Mouse (Mus musculus) Patski (cell line): ENCODE results near the gene Slc2a8. TPM values are rescaled to one million over a fixed set of nuclear protein-coding genes. Genes with fewer than 3 reads are reported as not detected.

Experiments used
- ATAC-seq: fragments of 100-300 bp; one replicate; pipeline ENCODE4 v1.8.0; 2021
- CTCF ChIA-PET: fragments of 350-600 bp; sonication (Branson Sonifier 250); formaldehyde crosslinking; loops from one replicate; lab custom pipeline; 2022; ENCODE audit warnings: inconsistent platforms; lab: Charles Lee
- POLR2A ChIA-PET: fragments of 350-600 bp; sonication (Branson Sonifier 250); formaldehyde crosslinking; loops from one replicate; lab custom pipeline; 2022; ENCODE audit warnings: antibody characterized with exemption, inconsistent platforms; lab: Charles Lee
- DNase-seq: peaks from one replicate; pipeline ENCODE4 v3.0.0-alpha.2; 2011; ENCODE audit warnings: low read depth, low spot score
- H3K27me3 ChIP-seq: fragments of 371-371 bp; one replicate; pipeline ENCODE4 v1.5.1; 2021
- CTCF ChIP-seq: fragments of 100-300 bp; IDR thresholded peaks from one replicate; pipeline ENCODE4 v1.5.1; 2021
- in situ Hi-C: fragments of 300-500 bp; cut with MboI; formaldehyde crosslinking; loops from 3 replicates; pipeline ENCODE4 v1.11.1; 2018; ENCODE audit warnings: low pct_unique_long_range_greater_than_20kb, mixed read lengths
- polyA plus RNA-seq: library from polyadenylated mRNA; unstranded; gene quantifications from one replicate; pipeline ENCODE4 v1.2.3, GENCODE M21; 2021

Gene Slc2a8
- polyA plus RNA-seq, 1 experiment from 2014 or later: 21.5 TPM

DNA sequence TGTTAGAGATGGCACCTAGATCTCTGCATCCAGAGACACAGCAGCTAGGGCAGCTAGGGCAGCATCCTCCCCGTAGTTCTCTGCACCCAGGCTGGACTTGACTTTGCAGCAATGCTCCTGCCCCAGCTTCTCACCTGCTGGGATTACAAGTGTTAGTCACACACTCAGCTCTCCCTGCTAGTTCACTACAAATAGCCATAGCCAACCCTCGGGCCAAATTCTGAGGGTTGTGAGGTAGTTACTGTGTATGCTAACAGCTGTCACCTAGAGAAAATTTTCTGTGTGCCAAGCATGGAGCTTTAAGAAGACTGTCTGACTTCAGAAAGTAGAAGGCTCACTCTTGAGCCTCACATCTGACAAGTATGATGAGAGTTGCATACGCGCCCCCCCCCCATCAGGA, 15.9 kb upstream of the Slc2a8 start:
- no peak for TF ChIP-seq CTCF
- no peak for ATAC-seq
- no peaks in the 10 kb centered on the region for H3K27me3 ChIP-seq
- in situ Hi-C loops: loop anchor here (25.0 kb wide), 1 partner anchor 390 kb away; no protein-coding TSS in a partner anchor
- CTCF ChIA-PET: interaction anchor here (1.4 to 1.7 kb wide), 2 partner anchors 8 to 11 kb away, joined by 3 to 9 read pairs; no protein-coding TSS in a partner anchor
- DNase-seq: no peak
- POLR2A ChIA-PET: interaction anchor here (0.6 kb wide), 1 partner anchor 142 kb away, joined by 3 read pairs; no protein-coding TSS in a partner anchor

GRCm38 (mm10) chr2:32997081-32997480, 15.2 kb upstream of the Slc2a8 start:
- TF ChIP-seq CTCF: no peak
- POLR2A ChIA-PET: no interaction called here
- in situ Hi-C loops: loop anchor here (25.0 kb wide), 1 partner anchor 390 kb away; no protein-coding TSS in a partner anchor
- no peak for DNase-seq
- ATAC-seq: no peak
- CTCF ChIA-PET: interaction anchor here (1.4 to 1.7 kb wide), 2 partner anchors 9 to 12 kb away, joined by 3 to 9 read pairs; no protein-coding TSS in a partner anchor
- H3K27me3 ChIP-seq: no peaks in the 10 kb centered on the region

DNA sequence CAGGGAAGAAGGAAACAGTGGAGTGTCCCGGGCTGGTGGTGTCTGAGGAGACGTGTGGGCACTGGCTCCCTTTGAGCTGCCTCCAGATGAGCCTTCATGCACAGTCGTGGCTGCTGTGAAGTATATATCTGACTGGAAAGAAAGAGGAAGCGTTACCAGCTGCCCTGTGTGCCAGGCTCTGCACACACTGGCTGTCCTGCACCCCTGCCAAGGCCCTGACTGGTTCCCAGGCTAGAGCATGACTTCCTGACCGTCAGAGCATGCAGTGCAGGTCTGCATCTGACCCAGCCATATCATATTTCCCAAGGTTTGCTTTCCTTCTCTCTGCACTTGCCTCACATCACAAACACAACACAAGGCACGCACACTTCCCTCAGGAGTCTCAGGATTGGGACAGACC, 10.2 kb upstream of the Slc2a8 start:
- TF ChIP-seq CTCF: no peak

GRCm38 (mm10) chr2:32990167-32990832, 8.4 kb upstream of the Slc2a8 start:
- in situ Hi-C loops: loop anchor here (25.0 kb wide), 1 partner anchor 397 kb away; no protein-coding TSS in a partner anchor
- no peak for DNase-seq
- ChIA-PET CTCF (no interaction called here), POLR2A (no interaction called here)
- no peak for ATAC-seq
- no peaks in the 10 kb centered on the region for H3K27me3 ChIP-seq
- TF ChIP-seq CTCF: peak; percentile 74

More for the DNA sequence above, 10.2 kb upstream of the Slc2a8 start:
- no peak for DNase-seq
- in situ Hi-C loops: loop anchor here (25.0 kb wide), 1 partner anchor 395 kb away; no protein-coding TSS in a partner anchor
- POLR2A ChIA-PET: no interaction called here
- H3K27me3 ChIP-seq: no peaks in the 10 kb centered on the region
- CTCF ChIA-PET: no interaction called here
- ATAC-seq: no peak

DNA sequence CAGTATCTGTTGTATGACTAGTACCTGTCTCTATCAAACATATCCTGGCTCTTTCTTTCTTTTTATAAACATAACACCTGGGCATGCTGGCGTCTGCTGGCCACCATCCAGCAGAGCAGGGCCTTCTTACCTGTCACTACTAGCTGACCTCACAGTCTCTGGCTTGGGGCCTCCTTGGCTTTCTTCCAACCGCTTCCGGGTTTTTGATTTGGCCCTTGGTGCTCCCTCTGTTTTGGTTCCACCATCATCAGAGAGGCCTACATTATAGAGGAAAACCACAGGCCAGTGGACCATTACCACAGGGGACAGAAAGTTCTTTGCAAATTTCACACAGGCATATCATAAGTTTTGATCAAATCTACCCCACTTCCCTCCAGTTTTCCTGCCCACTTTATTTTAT, 7.5 kb upstream of the Slc2a8 start:
- in situ Hi-C loops: loop anchor here (25.0 kb wide), 1 partner anchor 398 kb away; no protein-coding TSS in a partner anchor
- no peak for TF ChIP-seq CTCF
- no peaks in the 10 kb centered on the region for H3K27me3 ChIP-seq
- no peak for DNase-seq
- no peak for ATAC-seq
- POLR2A ChIA-PET: no interaction called here
- CTCF ChIA-PET: no interaction called here

DNA sequence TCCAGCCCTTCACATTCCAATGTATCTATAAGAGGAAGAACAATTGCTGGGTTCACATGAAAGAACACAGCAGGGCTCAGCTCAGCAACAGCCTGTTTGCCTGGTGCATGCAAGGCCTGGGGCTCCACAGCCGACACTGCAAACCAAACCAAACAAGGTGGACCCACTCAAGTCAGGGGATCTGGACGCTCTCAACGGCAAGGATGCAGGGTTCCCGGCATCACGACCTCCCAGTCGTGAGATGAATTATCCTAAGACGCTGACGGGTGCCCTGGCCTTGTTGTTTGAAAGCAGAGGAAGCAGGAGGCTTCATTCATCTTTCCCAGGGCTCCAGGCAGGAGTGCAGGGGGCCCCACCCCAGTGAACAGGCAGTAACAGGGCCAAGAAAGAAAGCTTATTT, 4.0 kb upstream of the Slc2a8 start:
- ChIA-PET POLR2A (no interaction called here), CTCF (no interaction called here)
- in situ Hi-C loops: loop anchor here (25.0 kb wide), 1 partner anchor 401 kb away; no protein-coding TSS in a partner anchor
- ATAC-seq (no peak), DNase-seq (no peak)
- no peaks in the 10 kb centered on the region for H3K27me3 ChIP-seq
- no peak for TF ChIP-seq CTCF

DNA sequence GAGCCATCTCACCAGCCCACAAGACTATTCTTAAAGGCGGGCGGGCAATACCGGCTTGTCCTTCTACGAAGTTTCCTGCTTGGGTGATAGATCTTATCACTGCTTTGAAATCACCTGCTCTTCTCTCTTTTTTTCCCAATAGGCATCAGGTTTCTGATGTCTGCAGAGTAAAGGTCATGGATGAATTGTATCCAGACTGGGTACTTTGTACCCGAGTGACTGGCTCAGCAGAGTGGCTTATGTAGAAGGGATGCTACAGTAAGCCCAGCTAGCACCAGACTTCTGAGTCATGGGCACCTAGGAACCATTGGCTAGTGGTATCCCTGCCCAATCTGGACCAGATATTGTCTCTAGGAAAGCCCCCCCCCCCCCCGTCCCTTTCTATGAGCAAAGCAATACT, 1.7 kb upstream of the Slc2a8 start:
- no peak for TF ChIP-seq CTCF
- no peaks in the 10 kb centered on the region for H3K27me3 ChIP-seq
- ChIA-PET POLR2A (no interaction called here), CTCF (interaction anchor here (1.1 to 1.9 kb wide), 3 partner anchors 44 to 365 kb away, joined by 3 to 4 read pairs (median 4); partner anchors contain the start of gene Garnl3)
- ATAC-seq (no peak), DNase-seq (no peak)
- in situ Hi-C loops: loop anchor here (25.0 kb wide), 1 partner anchor 404 kb away; no protein-coding TSS in a partner anchor

GRCm38 (mm10) chr2:32982700-32983099, 817 bp upstream of the Slc2a8 start:
- in situ Hi-C loops: loop anchor here (25.0 kb wide), 1 partner anchor 405 kb away; no protein-coding TSS in a partner anchor
- H3K27me3 ChIP-seq: no peaks in the 10 kb centered on the region
- POLR2A ChIA-PET: no interaction called here
- TF ChIP-seq CTCF: no peak
- CTCF ChIA-PET: interaction anchor here (1.1 to 1.9 kb wide), 3 partner anchors 14 to 365 kb away, joined by 3 to 4 read pairs (median 3); no protein-coding TSS in a partner anchor
- no peak for DNase-seq
- no peak for ATAC-seq

- no peaks in the 10 kb centered on the region for H3K27me3 ChIP-seq
- in situ Hi-C loops: loop anchor here (25.0 kb wide), 1 partner anchor 406 kb away; no protein-coding TSS in a partner anchor
- TF ChIP-seq CTCF: no peak
- DNase-seq: no peak
- POLR2A ChIA-PET: no interaction called here
- CTCF ChIA-PET: interaction anchor here (1.2 kb wide), 1 partner anchor 22 kb away, joined by 3 read pairs; no protein-coding TSS in a partner anchor
- ATAC-seq: peak; percentile 58
Observed at GRCm38 (mm10) chr2:32981281-32981680, 602 bp downstream of the Slc2a8 start.

DNA sequence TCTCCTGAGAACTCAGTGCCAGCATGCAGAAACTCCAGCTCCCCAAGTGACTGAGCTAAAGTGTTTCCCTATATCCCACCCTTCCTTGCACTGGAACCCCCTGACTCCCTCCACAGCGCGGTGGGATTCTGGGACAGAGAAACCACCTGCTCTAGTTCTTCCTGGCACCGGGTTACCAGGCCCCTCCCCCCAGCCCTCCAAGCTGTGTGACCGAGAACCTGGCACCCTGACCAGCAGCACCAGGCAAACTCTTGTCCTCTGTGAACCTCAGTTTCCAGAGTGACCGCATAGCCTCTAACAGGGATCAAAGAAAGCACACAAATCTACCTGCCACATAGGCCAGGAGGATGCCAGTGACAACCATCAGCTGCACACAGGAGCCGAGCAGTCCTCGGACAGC, 2.2 kb downstream of the Slc2a8 start:
- ChIA-PET CTCF (interaction anchor here (1.5 to 1.6 kb wide), 2 partner anchors 10 to 31 kb away, joined by 3 read pairs; no protein-coding TSS in a partner anchor), POLR2A (no interaction called here)
- H3K27me3 ChIP-seq: no peaks in the 10 kb centered on the region
- TF ChIP-seq CTCF: no peak
- ATAC-seq (no peak), DNase-seq (no peak)
- in situ Hi-C loops: loop anchor here (25.0 kb wide), 1 partner anchor 408 kb away; no protein-coding TSS in a partner anchor

DNA sequence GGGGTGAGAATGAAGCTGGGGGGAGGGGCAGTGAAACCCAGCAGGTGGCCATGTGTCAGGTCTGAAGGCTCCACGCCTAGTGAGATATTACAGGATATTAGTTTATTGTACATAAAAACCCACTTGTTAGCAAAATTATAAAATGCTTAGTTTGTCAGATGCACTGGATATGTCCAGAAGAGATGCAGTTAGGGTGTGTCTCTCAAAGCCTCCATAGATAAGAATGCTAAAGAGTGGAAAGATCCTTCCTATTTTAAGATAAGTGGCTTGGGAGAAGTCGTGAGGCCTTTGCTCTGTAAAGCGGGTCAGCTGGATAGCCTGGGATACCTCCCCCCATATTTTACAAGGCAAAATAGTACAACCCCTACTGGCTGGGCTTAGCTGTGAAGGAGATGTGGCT, 3.2 kb downstream of the Slc2a8 start:
- ATAC-seq: no peak
- POLR2A ChIA-PET: no interaction called here
- TF ChIP-seq CTCF: no peak
- no peak for DNase-seq
- H3K27me3 ChIP-seq: no peaks in the 10 kb centered on the region
- in situ Hi-C loops: loop anchor here (25.0 kb wide), 1 partner anchor 409 kb away; no protein-coding TSS in a partner anchor
- CTCF ChIA-PET: interaction anchor here (1.5 to 1.6 kb wide), 2 partner anchors 9 to 30 kb away, joined by 3 read pairs; no protein-coding TSS in a partner anchor
